Mouse (Mus musculus) bone marrow, adult 2 months (tissue): ENCODE results near the gene Sox5. TPM values are rescaled to one million over a fixed set of nuclear protein-coding genes. Genes with fewer than 3 reads are reported as not detected.

Experiments
- H3K27ac ChIP-seq: fragments of 200-500 bp; 2 replicates; pipeline ENCODE4 v1.5.1; 2012; ENCODE audit warnings: low read depth, mild to moderate bottlenecking, control low read depth, inconsistent platforms, low read length; ENCODE audit not compliant: control insufficient read depth, poor library complexity, insufficient read depth
- H3K4me1 ChIP-seq: fragments of 200-500 bp; 2 replicates; pipeline ENCODE4 v1.6.1; 2011; ENCODE audit warnings: low read length; ENCODE audit not compliant: control insufficient read depth, insufficient read depth
- H3K4me3 ChIP-seq: fragments of 200-500 bp; replicated peaks from 2 replicates; pipeline ENCODE3; 2011; ENCODE audit warnings: mild to moderate bottlenecking, low read depth, low read length, control low read depth; ENCODE audit not compliant: control insufficient read depth
- CTCF ChIP-seq: fragments of 200-500 bp; IDR thresholded peaks from 2 replicates; pipeline ENCODE4 v1.5.1; 2011; ENCODE audit warnings: low read length, control low read depth; ENCODE audit not compliant: control insufficient read depth, insufficient read depth
- POLR2A ChIP-seq: fragments of 200-500 bp; IDR thresholded peaks from 2 replicates; pipeline ENCODE4 v1.6.1; 2011; ENCODE audit warnings: low read depth, mild to moderate bottlenecking, control low read depth, low read length, borderline replicate concordance; ENCODE audit not compliant: control insufficient read depth
- WGBS: fragments of 180-500 bp; shearing (Covaris S2); methylation state at CpG from one replicate; pipeline ENCODE4 v1.1.7; 2018; 5-methylcytosine and 5-hydroxymethylcytosine counted together
- polyA plus RNA-seq: library from polyadenylated mRNA; stranded (reverse); fragments of >200 nt; gene quantifications from 2 replicates; pipeline ENCODE4 v1.2.4, GENCODE M21; 2011; ENCODE audit warnings: low replicate concordance; ENCODE audit not compliant: missing spikeins, insufficient read depth, insufficient read length

The Sox5 gene
- polyA plus RNA-seq, 1 experiment = not detected

GRCm38 (mm10) chr6:144445761-144446373 lies 335.9 kb downstream of the Sox5 start:
- Histone ChIP-seq H3K4me1 (no peaks in the 10 kb centered on the region), H3K4me3 (no peak overlapping the region), H3K27ac (no peak overlapping the region)
- TF ChIP-seq CTCF = no peak
- TF ChIP-seq POLR2A = no peak
- WGBS = 88% methylated on average over 8 of the region's 8 CpGs

- no peak for TF ChIP-seq CTCF
- H3K4me1 ChIP-seq = no peaks in the 10 kb centered on the region
- WGBS = 36% methylated on average over 5 of the region's 5 CpGs
Measured at GRCm38 (mm10) chr6:144444367-144444766, 337.4 kb downstream of the Sox5 start.

GRCm38 (mm10) chr6:144443681-144444080 lies 338.1 kb downstream of the Sox5 start:
- WGBS = 70% methylated on average over 1 of the region's 1 CpGs
- no peak overlapping the region for H3K27ac ChIP-seq
- no peaks in the 10 kb centered on the region for H3K4me1 ChIP-seq
- TF ChIP-seq CTCF = no peak
- no peak for TF ChIP-seq POLR2A
- H3K4me3 ChIP-seq = no peak overlapping the region

More at GRCm38 (mm10) chr6:144444367-144444766, 337.4 kb downstream of the Sox5 start:
- no peak overlapping the region for H3K27ac ChIP-seq
- H3K4me3 ChIP-seq = no peak overlapping the region

GRCm38 (mm10) chr6:144429276-144429675 lies 352.5 kb downstream of the Sox5 start:
- Histone ChIP-seq H3K27ac (no peak overlapping the region), H3K4me1 (no peaks in the 10 kb centered on the region; the same call in 1 of the 2 replicates), H3K4me3 (no peak overlapping the region)
- TF ChIP-seq CTCF = peak; percentile 34; the same call in 1 of the 2 replicates
- TF ChIP-seq POLR2A = no peak
- 74% methylated on average over 5 of the region's 5 CpGs for WGBS

- Histone ChIP-seq H3K4me1 (no peaks in the 10 kb centered on the region), H3K4me3 (no peak overlapping the region), H3K27ac (no peak overlapping the region)
- WGBS = 85% methylated on average over 3 of the region's 3 CpGs
- TF ChIP-seq CTCF (no peak), POLR2A (no peak)
Measured at GRCm38 (mm10) chr6:144408030-144408429, 373.7 kb downstream of the Sox5 start.

- Histone ChIP-seq H3K4me1 (no peaks in the 10 kb centered on the region), H3K27ac (no peak overlapping the region), H3K4me3 (no peak overlapping the region)
- 60% methylated on average over 10 of the region's 10 CpGs for WGBS
- no peak for TF ChIP-seq CTCF
- no peak for TF ChIP-seq POLR2A
Measured at GRCm38 (mm10) chr6:144398115-144398514, 383.7 kb downstream of the Sox5 start.

- Histone ChIP-seq H3K27ac (no peak overlapping the region), H3K4me1 (no peaks in the 10 kb centered on the region), H3K4me3 (no peak overlapping the region)
- TF ChIP-seq CTCF (no peak), POLR2A (no peak)
- WGBS = 89% methylated on average over 6 of the region's 6 CpGs
Measured at GRCm38 (mm10) chr6:144393151-144393550, 388.6 kb downstream of the Sox5 start.

GRCm38 (mm10) chr6:144389333-144390054 lies 392.3 kb downstream of the Sox5 start:
- Histone ChIP-seq H3K27ac (no peak overlapping the region), H3K4me1 (peaks cover 2% of the 10 kb centered on the region; the same call in 1 of the 2 replicates), H3K4me3 (no peak overlapping the region)
- WGBS = 83% methylated on average over 14 of the region's 14 CpGs
- no peak for TF ChIP-seq CTCF
- TF ChIP-seq POLR2A = no peak
